Mouse (Mus musculus): ENCODE measurements around the gene Trip4.

Trip4 gene

DNA sequence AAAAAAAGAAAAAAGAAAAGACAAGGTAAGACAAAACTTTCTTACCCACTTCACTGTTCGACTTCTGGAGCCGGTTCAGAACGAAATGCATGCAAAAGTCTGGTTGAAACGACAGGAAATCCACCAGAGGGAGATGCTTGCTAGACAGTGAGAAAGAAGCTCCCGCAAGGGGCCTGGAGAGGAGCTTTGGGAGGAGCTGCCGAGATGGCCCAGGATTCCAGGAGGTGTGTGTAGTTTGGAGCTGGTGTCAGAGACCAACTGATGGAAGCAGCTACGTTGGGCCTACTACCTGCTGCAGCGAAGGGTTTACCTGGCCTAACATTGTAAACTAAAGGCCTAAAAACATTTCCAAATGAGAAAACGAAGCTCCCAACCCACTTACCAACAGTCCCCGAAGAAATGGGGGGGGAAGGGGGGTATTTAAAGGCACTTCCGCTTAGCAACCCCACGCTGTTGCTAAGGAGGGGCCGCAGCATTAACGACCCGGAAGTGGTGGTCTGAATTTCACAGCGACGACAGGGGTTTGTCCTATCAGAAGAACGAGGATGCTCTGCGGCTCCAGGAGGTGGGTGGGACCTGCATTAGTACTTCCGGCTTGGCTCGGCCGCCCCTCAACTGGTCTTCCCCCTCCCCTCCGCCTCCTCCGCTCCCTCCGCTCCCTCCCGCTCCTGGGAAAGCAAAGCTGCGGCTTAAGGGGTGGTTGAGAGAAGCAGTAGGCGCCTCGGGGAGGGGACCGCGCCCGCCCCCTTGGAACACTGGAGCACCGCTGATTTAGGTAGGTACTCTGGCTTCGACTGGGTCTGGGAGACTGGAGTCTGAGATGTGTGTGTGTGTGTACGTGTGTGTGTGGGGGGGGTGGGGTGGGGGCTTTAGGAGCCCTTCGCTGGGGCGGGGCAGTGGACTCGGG lies at the start of gene Trip4, which contains the start of gene Csnk1g1:
Trip4 (minus strand) TSS at position 401 of the 907 bp plus-strand sequence.
Csnk1g1 (plus strand) TSS at position 531 of the 907 bp plus-strand sequence.
- DNase-seq (ENCODE audit: low spot score in 2 of 2): peak; percentile 83 to 94

DNA sequence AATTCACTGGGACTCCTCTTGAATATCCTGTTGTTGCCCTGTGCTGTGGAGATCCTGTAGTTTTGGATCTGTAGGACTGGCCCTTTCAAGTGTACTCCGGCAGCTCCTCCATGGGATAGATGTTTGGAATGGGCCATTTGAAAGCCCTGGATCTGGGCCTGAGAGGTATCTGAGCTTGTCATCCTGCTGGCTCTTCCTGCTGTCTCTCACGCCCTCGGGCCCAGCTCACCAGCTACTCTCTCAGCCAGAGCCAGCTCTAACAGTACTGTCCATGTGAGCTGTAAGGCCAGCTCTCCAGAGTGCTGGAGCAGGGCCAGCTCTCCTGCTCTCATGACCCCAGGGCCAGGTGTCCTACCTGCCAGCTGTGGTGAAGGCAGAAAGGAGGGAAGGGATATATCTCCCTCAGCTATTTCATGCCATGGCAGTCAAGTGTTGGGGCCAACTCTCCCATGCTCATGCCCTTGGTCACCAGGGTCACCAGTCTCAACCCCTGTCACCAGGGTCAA lies 42.5 kb upstream of the Trip4 start:
- no peak for DNase-seq (ENCODE audit: low spot score in 2 of 2)

DNA sequence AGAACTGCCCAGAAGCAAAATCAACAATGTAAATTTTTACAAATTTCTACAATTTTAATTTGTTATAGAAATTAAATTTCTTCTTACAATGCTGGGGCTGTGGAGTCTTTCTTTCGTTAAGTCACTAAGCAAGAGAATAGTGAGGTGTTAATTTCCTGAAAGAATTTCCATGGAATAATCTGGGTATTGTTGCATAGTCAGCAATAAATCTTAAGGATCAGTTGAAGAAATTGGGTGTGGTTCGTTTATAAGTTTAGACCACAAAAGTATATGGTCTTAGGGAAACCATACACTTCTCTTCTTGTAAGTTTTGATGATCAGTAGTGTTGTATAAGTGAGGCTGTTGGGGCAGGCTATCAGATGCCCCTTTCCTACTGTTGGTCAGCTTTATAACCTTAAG lies 29.0 kb upstream of the Trip4 start:
- no peak for DNase-seq (ENCODE audit: low spot score in 2 of 2)

DNA sequence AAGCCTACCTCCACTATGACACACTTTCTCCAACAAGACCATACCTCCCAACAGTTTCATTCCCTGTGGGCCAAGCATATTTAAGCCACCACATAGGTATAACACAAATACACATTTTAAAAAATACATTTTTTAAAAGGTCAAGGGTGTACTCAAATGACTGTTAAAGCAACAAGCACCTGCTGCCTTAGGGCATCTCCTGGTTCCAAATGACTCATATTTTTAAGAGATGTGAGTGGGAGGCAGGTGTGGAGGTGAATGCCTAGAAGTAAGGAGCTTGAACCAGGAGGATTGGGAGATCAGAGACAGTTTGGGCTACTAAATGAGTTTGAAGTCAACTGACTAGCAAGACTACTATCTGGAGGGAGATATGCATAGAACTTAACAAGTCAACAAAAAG lies 21.2 kb upstream of the Trip4 start:
- DNase-seq (ENCODE audit: low spot score in 2 of 2): no peak

GRCm38 (mm10) chr9:65928456-65928855 lies 19.9 kb upstream of the Trip4 start:
- no peak for DNase-seq (ENCODE audit: low spot score in 2 of 2)

GRCm38 (mm10) chr9:65917015-65917414 lies 8.4 kb upstream of the Trip4 start:
- no peak for DNase-seq (ENCODE audit: low spot score in 2 of 2)

GRCm38 (mm10) chr9:65913976-65914375 lies 5.4 kb upstream of the Trip4 start:
- DNase-seq (ENCODE audit: low spot score in 2 of 2): no peak

- no peak for DNase-seq (ENCODE audit: low spot score in 2 of 2)
These were observed 1.2 kb upstream of the Trip4 start for GRCm38 (mm10) chr9:65909837-65910236.

GRCm38 (mm10) chr9:65909301-65909801 lies 757 bp upstream of the Trip4 start:
- peak; percentile 34 to 65 for DNase-seq (ENCODE audit: low spot score in 2 of 2)

GRCm38 (mm10) chr9:65903419-65903818 lies 5.2 kb downstream of the Trip4 start:
- DNase-seq (ENCODE audit: low spot score in 2 of 2): no peak

GRCm38 (mm10) chr9:65902879-65903278 lies 5.7 kb downstream of the Trip4 start:
- no peak for DNase-seq (ENCODE audit: low spot score in 2 of 2)

DNA sequence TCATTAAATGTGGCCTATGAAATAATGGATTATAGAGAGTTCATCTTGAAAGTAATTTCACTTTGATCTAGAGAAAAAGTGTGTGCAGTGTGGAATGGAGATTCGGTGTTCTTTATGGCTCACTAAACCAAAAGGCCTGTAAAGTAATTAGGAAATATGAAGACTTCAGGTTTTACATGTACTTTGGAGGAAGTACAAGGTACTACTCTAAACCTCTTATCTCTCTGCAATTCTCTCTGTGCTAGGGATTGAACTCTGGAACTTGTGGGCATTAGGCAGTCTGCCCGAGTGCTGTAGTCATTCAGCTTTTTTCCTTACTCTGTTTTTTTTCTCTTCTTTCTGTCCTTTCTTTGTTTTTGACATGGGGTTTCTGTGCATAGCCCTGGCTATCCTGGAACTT lies 11.6 kb downstream of the Trip4 start:
- no peak for DNase-seq (ENCODE audit: low spot score in 2 of 2)

GRCm38 (mm10) chr9:65891126-65891525 lies 17.5 kb downstream of the Trip4 start:
- DNase-seq (ENCODE audit: low spot score in 2 of 2): no peak

DNA sequence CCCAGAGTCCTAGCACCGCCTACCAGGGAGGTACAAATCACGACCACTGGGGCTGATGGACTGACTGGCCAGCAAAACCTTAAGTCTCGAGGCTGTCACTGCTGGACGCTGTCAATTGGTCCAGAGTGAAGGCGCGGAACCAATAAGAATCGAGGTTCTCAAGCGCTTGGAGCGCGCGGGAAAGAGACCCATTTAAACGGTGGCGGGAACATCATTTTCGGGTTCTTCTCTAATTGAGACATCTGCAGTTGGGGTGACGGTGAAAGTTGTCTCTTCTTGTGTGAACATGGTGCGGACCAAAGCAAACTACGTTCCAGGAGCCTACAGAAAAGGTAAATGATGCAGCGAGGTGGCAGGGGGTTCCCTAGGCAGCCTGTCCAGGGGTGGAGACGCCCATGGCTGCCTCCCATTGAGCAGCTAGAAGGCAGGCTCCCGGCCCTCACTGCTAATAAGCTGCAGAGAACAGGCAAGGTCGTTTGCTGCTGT lies 18.4 kb downstream of the Trip4 start, which contains the start of gene Pclaf:
Pclaf (plus strand) TSS at position 95 of the 486 bp plus-strand sequence.
- DNase-seq (ENCODE audit: low spot score in 2 of 2): peak; percentile 13 to 40

DNA sequence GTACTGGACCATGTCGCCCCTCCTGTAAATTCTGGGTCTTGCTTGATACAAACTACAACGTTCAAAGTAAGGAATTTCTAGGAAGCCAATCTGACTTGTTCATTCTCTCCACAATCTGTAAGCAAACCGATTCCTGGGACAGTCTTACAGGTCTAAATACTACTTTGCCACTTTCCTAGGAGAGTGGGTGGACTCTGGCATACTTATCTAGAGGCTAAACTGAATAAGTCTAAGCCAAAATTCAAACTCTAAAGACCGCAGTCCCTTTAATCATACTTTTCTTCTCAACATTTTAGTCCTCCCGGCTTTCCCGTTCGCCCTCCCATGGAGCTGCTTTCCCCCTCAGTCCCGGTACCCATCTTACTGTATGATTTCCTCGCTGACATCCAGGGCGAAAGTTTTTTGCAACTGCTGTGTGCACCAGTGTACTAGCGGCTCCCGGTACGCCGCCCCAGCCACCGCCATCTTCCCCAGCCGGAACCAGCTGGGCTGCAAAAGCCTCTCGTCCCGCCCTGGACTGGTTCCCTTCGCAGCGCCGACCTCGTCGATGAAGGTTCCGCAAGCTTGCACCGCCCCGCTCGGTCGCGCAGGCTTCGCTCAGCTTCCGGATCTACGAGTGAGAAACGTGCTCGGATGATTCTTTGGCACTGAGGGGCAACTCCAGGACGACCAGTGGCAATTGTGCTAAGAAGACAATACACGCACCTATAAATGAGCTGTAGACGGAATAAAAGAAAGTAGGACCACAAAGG lies 23.9 kb downstream of the Trip4 start:
- peak; percentile 85 to 89 for DNase-seq (ENCODE audit: low spot score in 2 of 2)

DNA sequence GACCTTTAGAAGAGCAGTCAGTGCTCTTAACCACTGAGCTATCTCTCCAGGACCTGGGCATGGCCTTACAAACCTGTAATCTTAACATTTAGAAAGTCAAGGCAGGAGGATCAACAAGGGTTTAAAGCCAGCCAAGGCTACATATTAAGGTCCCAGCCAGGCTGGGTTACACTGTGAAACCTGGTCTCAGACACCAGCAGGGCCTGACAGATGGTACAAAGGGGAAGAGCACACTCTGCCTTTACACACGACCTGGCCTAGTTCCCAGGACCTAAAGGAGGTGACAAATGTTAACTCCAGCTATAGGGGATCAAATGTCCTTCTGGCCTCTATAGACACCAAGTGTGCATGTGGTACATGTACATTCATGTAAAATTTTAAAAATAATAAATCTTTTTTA lies 48.9 kb downstream of the Trip4 start:
- DNase-seq (ENCODE audit: low spot score in 2 of 2): no peak

GRCm38 (mm10) chr9:65850203-65850602 lies 58.4 kb downstream of the Trip4 start:
- DNase-seq (ENCODE audit: low spot score in 2 of 2): no peak

- peak in 1 of 2 experiments; percentile 9 for DNase-seq (ENCODE audit: low spot score in 2 of 2)
These were observed 60.4 kb downstream of the Trip4 start for GRCm38 (mm10) chr9:65848154-65848553.

DNA sequence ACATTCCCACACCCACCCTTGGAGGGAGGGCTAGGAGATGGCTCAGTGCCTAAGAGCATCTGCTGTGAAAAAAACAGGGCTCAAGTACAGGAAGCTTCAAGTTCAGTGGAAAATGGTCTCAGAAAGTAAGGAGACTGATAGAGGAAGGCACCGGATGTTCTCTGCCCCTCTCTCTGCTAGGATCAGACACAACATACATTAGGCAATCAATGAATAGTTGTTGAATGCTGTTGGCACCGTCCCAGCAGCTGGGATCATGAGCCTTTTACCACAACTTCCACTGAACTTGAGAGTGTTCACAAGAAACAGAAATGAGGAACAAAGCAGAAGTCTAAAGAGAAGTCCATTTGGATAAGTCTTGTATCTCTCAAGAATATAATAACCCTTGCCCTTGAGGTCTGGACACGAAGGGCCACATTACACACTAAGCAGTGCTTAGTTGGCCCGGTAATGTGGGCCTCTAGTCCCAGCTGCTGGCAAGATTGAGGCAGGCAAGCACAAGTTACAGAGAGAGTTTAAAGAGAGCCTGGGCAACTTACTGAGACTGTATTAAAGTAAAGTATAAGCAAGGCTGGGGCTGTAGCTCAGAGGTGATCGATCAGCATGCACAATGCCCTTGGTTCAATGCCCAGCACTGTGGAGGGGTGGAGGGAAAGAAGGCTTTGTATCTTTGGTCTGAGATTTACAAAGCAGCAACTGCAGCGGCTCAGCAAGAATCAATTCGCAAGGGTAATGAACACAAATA lies 64.0 kb downstream of the Trip4 start:
- DNase-seq (ENCODE audit: low spot score in 2 of 2): no peak

DNA sequence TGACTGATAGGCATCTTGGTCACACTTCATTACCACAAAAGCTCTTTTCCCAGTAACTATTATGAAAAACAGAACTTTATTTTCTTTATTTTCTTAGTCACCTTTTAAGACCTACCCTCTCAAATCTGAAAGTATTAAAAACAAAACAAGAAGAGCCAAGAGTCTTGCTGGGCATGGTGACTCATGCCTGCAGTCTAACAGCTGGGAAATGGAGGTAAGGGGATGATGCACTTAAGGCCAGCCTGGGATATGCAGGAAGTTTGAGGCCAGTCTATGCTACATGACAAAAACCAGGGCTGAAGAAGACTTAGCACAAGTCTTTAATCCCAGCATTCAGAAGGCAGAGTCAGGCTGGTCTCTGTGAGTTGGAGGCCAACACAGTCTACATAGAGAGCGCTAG lies 68.8 kb downstream of the Trip4 start:
- DNase-seq (ENCODE audit: low spot score in 2 of 2): no peak

GRCm38 (mm10) chr9:65836916-65837315 lies 71.7 kb downstream of the Trip4 start:
- no peak for DNase-seq (ENCODE audit: low spot score in 2 of 2)
